ENCODE assay signal across 8 mouse cellular contexts in genomic region chr2:167782231-167782999, GRCm38 (mm10).
A peak's percentile ranks its signal among the peaks of the same experiment; 100 is the strongest.
DNase-seq lines count a peak whose midpoint lies in the region; ATAC-seq and TF ChIP-seq lines count a peak whose summit lies in the region.

No protein-coding gene starts in this region.

- 0 out of 2 replicates have a peak overlapping the region, but pooled peaks have one; percentile 8 for H3K9ac ChIP-seq in heart, embryonic 15.5 days
- no peak overlapping the region for H3K9ac ChIP-seq in heart, adult 2 months (ENCODE audit: low read depth, low read length)
- no peak overlapping the region for H3K9ac ChIP-seq in liver, embryonic 13.5 days
- no peak overlapping the region for H3K9ac ChIP-seq in hindbrain, embryonic 13.5 days

- no peak for ATAC-seq in heart, embryonic 15.5 days (replicated peaks; ENCODE audit: insufficient number of reproducible peaks, insufficient read depth, low FRiP score, low read depth)
- ATAC-seq in liver, embryonic 13.5 days (ENCODE audit: low read depth) = no peak
- no peak for ATAC-seq in hindbrain, embryonic 13.5 days (ENCODE audit: low FRiP score)

- H3K27ac ChIP-seq in heart, embryonic 15.5 days = peak overlapping the region; percentile 45
- H3K27ac ChIP-seq in heart, adult 2 months = no peak overlapping the region
- no peak overlapping the region for H3K27ac ChIP-seq in cortical plate, adult 2 months (ENCODE audit: insufficient read depth, low read length)
- H3K27ac ChIP-seq in liver, embryonic 13.5 days = no peak overlapping the region
- H3K27ac ChIP-seq in hindbrain, embryonic 13.5 days = no peak overlapping the region

- H3K4me2 ChIP-seq in heart, embryonic 15.5 days = peak overlapping the region; percentile 35
- H3K4me2 ChIP-seq in liver, embryonic 13.5 days = peak overlapping the region; percentile 24; the same call in 1 of the 2 replicates
- no peak overlapping the region for H3K4me2 ChIP-seq in hindbrain, embryonic 13.5 days

- no peaks in the 10 kb centered on the region for H3K9me3 ChIP-seq in heart, embryonic 15.5 days (replicated peaks)
- H3K9me3 ChIP-seq in liver, embryonic 13.5 days (replicated peaks) = no peaks in the 10 kb centered on the region
- no peaks in the 10 kb centered on the region for H3K9me3 ChIP-seq in hindbrain, embryonic 13.5 days

- WGBS in heart, embryonic 15.5 days = 31% methylated on average over 27 of the region's 27 CpGs
- WGBS in heart, adult 2 months = 63% methylated on average over 27 of the region's 27 CpGs
- 39% methylated on average over 27 of the region's 27 CpGs for WGBS in liver, embryonic 13.5 days (ENCODE audit: insufficient replicate concordance)
- 30% methylated on average over 27 of the region's 27 CpGs for WGBS in hindbrain, embryonic 13.5 days

- H3K79me2 ChIP-seq in heart, adult 2 months (replicated peaks; ENCODE audit: control insufficient read depth, insufficient read depth, low read length) = no peaks in the 10 kb centered on the region

- H3K36me3 ChIP-seq in heart, embryonic 15.5 days = no peaks in the 10 kb centered on the region
- H3K36me3 ChIP-seq in heart, adult 2 months (ENCODE audit: control insufficient read depth, insufficient read depth, low read length) = no peaks in the 10 kb centered on the region
- no peaks in the 10 kb centered on the region for H3K36me3 ChIP-seq in liver, embryonic 13.5 days
- no peaks in the 10 kb centered on the region for H3K36me3 ChIP-seq in hindbrain, embryonic 13.5 days

- H3K4me3 ChIP-seq in heart, embryonic 15.5 days = no peak overlapping the region
- no peak overlapping the region for H3K4me3 ChIP-seq in heart, adult 2 months
- no peak overlapping the region for H3K4me3 ChIP-seq in cortical plate, adult 2 months (ENCODE audit: insufficient read depth, low read length)
- no peak overlapping the region for H3K4me3 ChIP-seq in liver, embryonic 13.5 days (replicated peaks)
- H3K4me3 ChIP-seq in hindbrain, embryonic 13.5 days = no peak overlapping the region

- no peak for TF ChIP-seq EP300 in heart, adult 2 months (IDR thresholded peaks at IDR 0.05; ENCODE audit: insufficient read depth, low read depth, low read length)

- TF ChIP-seq CTCF in heart, adult 2 months (IDR thresholded peaks at IDR 0.05) = no peak
- TF ChIP-seq CTCF in cortical plate, adult 2 months (IDR thresholded peaks at IDR 0.05; ENCODE audit: extremely low read depth, insufficient read depth, low read length) = no peak

- TF ChIP-seq POLR2A in heart, adult 2 months (IDR thresholded peaks at IDR 0.05; ENCODE audit: insufficient read depth, low read depth, low read length) = no peak
- TF ChIP-seq POLR2A in cortical plate, adult 2 months (IDR thresholded peaks at IDR 0.05; ENCODE audit: extremely low read depth, insufficient read depth, low read length) = 0 out of 2 replicates have a peak, but pooled peaks have one; percentile 14

- peaks cover 36% of the 10 kb centered on the region for H3K4me1 ChIP-seq in heart, embryonic 15.5 days (replicated peaks)
- peaks cover 14% of the 10 kb centered on the region for H3K4me1 ChIP-seq in heart, adult 2 months (ENCODE audit: control insufficient read depth, insufficient read depth, low read length)
- 0 out of 2 replicates have a peak, but pooled peaks cover 1% of the 10 kb centered on the region for H3K4me1 ChIP-seq in cortical plate, adult 2 months (ENCODE audit: control insufficient read depth, insufficient read depth, low read length)
- H3K4me1 ChIP-seq in liver, embryonic 13.5 days (replicated peaks) = peaks cover 46% of the 10 kb centered on the region
- H3K4me1 ChIP-seq in hindbrain, embryonic 13.5 days (replicated peaks) = peaks cover 14% of the 10 kb centered on the region

- DNase-seq in heart, adult 2 months = no peak
- DNase-seq in layer of hippocampus, adult 18-20 months (ENCODE audit: low spot score in 2 of 2) = peak; percentile 94 to 96
- DNase-seq in liver, embryonic 13.5 days = no peak
- DNase-seq in B cell, adult 2 months = no peak
- DNase-seq in adrenal gland, postnatal 25 days = no peak

- intact Hi-C loops in heart, adult 2 months (cut with DNase I) = no loop called here

- no peaks in the 10 kb centered on the region for H3K27me3 ChIP-seq in heart, embryonic 15.5 days
- H3K27me3 ChIP-seq in heart, adult 2 months (ENCODE audit: control insufficient read depth, insufficient read depth, low read length) = no peaks in the 10 kb centered on the region
- H3K27me3 ChIP-seq in liver, embryonic 13.5 days = no peaks in the 10 kb centered on the region
- H3K27me3 ChIP-seq in hindbrain, embryonic 13.5 days = peaks cover 6% of the 10 kb centered on the region; the same call in 1 of the 2 replicates

Comparison
In these comparisons a context has a peak if more than half of its experiments do, and no peak if none do; other contexts are left out.
1. DNase-seq: peak in layer of hippocampus, adult 18-20 months (2 of 2); none in heart, adult 2 months (0 of 2), liver, embryonic 13.5 days (single experiment), B cell, adult 2 months (0 of 2) and adrenal gland, postnatal 25 days (single experiment).